Mouse (Mus musculus): Measurements from ENCODE around the gene Txnip.
A peak's percentile ranks its signal among the peaks of the same experiment; 100 is the strongest.

Gene Txnip

DNA sequence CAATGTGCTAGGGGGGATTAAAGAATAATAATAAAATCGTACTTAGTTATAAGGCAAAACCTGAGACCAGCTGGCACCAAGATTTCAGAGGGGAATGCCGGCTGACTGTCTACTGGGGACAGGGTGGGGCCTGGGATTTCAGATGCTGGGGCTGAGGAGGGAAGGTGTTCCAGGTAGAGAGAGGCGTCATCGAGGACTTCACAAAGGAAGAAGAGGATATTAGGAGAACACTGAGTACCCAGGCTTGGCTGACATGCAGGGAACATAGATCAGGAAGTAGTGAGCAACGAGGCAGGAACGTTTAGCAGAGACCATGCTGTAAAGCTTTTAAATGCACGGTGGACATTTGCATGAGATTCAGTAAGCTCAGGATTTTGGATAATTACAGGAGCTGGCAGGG lies 5.9 kb upstream of the Txnip start:
- DNase-seq (ENCODE audit: low spot score), result no peak

DNA sequence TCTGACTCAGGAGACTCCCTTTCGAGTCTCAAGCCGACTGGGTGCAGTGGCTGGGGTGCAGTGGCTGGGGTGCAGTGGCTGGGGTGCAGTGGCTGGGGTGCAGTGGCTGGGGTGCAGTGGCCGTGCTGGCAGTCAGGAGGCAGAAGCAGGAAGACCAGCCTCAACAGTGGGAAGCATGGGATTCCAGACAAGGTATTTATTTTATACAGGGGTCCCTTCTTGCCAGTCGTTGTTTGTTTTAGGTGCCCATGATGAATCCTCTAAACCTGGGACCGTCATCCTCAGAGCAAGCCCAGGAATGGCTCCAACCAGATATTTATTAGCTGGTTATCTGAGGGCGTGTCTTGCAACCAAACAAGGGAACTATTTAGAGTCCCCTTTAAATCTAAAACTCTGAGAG lies 4.2 kb upstream of the Txnip start:
- no peak for DNase-seq (ENCODE audit: low spot score)

DNA sequence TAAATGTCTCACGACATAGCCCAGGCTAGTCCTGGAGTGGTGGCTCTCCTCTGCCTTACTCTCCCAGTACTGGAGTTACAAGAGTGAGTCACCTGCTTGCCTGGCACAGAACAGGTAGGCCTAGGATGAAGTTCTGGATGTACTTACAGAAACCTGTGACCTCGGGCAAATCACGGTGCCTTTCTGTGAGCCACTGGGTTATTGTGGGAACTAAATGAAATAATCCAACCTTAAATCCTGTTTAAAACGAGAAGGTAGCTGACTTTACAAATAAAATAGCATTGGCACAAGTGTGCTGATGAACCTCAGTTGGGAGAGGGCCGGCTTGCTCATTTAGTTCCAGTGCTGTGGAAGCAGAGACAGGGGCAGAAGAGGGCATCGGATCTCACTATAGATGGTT lies 3.5 kb upstream of the Txnip start:
- no peak for DNase-seq (ENCODE audit: low spot score)

DNA sequence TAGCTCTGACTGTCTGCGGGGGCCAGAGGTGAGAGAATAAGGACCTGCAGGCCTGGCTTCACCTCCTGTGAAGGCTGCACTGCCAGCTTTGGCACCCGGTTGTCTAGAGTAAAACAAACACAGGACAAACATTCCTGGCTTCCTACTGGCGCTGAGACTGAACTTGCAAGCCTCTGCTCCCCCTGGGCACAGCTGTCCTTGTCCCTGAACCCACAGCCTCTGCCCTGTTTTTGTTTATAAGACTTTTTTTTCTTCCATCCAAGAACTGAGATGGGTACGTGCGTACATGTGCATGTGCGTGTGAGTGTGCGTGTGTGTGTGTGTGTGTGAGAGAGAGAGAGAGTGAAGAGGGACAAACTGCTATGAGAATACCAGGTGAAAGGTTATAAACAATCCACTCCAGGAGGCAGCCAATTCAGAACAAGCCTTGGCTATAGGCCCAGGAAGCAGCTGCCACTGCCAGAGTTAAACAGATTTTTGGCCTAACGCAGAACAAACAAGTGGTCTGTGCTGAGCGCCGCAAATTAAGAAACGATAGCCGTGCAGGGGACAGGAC lies 2.6 kb upstream of the Txnip start:
- peak; percentile 15 for DNase-seq (ENCODE audit: low spot score)

DNA sequence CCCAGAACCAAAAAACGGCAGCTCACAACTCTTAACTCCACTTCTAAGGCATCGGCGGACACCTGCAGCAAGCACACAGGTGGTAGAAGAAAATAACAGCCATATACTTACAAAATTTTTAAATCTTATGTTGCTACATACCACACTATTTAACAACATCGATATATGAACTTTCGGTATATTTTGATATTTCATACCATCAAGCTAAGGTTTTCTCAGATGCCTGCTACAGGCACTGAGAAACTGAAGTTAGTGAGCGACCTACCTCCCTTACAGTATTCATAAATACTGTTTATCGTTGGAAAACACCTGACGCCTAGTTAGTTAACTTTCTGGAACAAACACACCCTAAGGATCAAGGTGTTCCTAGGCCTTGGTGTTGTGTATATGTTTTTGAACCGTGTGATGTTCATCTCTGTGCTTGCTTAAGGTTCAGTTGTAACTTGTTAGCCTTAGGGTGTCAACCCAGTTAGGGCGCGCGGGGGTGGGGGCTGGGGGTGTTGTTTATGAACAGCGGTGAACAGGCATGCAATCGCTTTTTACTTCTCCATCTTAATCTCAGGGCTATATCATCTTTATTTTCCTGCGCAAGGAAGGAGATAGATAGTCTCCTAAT lies 1.6 kb upstream of the Txnip start:
- DNase-seq (ENCODE audit: low spot score), result no peak

- DNase-seq (ENCODE audit: low spot score), result peak; percentile 58
These were observed 814 bp upstream of the Txnip start for GRCm38 (mm10) chr3:96556651-96557635.

DNA sequence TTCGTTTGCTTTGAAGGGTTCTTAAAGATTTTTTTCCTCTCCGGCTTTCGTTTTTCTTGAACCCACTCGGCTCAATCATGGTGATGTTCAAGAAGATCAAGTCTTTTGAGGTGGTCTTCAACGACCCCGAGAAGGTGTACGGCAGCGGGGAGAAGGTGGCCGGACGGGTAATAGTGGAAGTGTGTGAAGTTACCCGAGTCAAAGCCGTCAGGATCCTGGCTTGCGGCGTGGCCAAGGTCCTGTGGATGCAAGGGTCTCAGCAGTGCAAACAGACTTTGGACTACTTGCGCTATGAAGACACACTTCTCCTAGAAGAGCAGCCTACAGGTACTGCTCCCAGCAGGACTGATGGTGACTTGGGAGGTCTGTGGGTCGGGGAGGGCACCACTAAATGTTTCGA lies 402 bp downstream of the Txnip start:
- peak; percentile 40 for DNase-seq (ENCODE audit: low spot score)

DNA sequence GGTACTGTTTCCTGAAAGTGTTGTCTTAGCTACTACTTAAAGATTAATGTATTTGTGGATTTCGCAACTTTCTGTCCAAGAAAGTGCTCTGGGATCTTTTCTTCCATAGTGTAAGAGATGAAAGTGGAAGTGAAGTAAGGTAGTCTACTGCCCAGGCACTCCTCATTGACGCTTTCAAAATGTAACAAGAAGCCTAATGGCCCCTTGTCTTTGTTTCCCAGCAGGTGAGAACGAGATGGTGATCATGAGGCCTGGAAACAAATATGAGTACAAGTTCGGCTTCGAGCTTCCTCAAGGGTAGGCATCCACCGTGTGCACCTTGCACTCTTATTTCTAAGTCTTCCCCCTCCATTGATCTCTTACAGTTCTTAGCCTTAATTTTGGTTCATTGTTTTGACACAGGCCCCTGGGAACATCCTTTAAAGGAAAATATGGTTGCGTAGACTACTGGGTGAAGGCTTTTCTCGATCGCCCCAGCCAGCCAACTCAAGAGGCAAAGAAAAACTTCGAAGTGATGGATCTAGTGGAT lies 975 bp downstream of the Txnip start:
- peak; percentile 10 for DNase-seq (ENCODE audit: low spot score)

DNA sequence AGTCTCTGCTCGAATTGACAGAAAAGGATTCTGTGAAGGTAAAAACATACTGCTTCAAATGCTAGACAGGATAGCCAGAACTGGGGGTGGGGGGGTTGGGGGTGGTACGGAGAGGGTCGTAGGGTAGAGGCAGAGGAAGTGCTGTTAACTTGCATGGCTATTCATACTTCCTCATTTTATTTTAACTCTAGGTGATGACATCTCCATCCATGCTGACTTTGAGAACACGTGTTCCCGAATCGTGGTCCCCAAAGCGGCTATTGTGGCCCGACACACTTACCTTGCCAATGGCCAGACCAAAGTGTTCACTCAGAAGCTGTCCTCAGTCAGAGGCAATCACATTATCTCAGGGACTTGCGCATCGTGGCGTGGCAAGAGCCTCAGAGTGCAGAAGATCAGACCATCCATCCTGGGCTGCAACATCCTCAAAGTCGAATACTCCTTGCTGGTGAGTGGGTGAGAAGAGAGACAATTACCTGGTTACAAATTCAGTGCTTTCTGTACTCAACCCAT lies 1.7 kb downstream of the Txnip start:
- no peak for DNase-seq (ENCODE audit: low spot score)

DNA sequence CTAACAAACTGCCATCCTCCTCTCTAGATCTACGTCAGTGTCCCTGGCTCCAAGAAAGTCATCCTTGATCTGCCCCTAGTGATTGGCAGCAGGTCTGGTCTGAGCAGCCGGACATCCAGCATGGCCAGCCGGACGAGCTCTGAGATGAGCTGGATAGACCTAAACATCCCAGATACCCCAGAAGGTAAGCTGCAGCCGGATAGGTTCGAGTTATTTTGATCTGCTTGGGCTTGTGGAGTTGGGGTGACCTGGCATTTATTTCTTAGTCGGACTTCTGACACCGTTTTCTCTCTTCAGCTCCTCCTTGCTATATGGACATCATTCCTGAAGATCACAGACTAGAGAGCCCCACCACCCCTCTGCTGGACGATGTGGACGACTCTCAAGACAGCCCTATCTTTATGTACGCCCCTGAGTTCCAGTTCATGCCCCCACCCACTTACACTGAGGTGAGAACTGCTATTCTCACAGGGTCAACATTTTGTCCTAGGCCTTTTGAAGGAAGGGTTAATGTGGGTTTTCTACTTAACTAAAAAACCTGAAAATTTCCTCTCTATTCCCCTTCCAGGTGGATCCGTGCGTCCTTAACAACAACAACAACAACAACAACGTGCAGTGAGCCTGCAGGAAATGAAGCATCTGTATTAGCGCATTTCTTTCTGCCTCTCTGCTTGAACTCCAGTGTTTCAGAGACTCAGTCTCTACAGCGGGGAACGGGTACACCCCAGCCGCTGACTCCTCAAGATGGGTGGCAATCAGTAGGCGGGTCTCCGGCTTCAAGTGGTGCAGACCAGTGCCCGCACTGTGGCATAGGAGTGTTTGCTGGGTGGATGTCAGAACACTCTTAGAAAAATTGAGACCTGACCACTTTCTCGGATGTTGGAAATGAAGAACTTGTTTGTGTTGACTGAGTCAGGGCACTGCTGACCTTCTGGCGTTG lies 2.4 kb downstream of the Txnip start:
- no peak for DNase-seq (ENCODE audit: low spot score)

- DNase-seq (ENCODE audit: low spot score), result no peak
These were observed 3.3 kb downstream of the Txnip start for GRCm38 (mm10) chr3:96560881-96561668.

DNA sequence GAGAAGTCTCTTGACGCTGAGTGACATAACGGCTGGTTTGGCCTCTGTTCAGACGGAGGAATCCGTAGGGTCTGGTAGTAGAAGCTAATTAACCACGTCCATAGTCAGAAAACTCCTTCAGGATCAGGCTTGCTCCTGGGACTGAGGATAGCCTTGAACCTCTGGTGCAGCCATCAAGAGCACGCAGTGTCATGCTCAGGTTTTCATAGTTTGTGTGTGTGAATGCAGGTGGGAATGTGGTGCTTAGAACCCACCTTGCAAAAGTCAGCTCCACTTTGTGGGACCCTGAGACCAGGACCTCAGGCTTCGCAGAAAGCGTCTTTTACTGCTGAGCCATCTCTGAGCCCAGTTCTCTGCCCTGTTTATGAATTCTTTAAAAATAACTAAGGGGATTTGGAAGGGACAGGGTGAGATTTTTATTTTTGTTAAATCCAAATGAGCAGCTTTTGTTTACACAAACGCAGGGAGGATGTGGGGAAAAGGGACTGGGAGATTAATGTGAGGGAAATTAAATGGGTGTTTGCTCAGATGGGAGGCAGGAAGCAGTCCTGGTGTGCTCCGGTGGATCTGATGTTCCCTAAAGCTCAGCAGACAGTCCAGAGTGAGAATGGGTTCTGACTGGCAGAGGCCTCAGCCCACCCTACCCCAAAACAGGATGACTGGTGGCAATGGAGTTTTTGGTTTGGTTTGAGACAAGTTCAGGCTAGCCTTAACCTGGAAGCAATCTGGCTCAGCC lies 4.4 kb downstream of the Txnip start:
- DNase-seq (ENCODE audit: low spot score), result no peak

DNA sequence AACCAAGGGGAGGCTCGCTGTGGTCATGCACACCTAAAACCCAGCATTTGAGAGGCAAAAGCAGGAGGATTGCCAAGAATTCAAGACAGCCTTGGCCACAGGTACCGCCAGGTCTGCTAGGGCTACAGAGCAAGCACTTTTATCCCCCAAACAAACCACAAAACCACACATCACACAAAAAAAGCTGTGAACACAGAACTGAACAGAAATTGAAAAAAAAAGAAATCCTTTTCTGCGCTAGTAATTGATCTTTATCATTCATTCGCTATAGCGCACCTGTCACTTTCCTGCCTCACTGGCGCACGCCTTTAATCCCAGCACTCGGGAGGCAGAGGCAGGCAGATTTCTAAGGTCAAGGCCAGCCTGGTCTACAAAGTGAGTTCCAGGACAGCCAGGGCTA lies 5.5 kb downstream of the Txnip start:
- DNase-seq (ENCODE audit: low spot score), result no peak

GRCm38 (mm10) chr3:96563911-96564632 lies 6.3 kb downstream of the Txnip start:
- DNase-seq (ENCODE audit: low spot score), result no peak

DNA sequence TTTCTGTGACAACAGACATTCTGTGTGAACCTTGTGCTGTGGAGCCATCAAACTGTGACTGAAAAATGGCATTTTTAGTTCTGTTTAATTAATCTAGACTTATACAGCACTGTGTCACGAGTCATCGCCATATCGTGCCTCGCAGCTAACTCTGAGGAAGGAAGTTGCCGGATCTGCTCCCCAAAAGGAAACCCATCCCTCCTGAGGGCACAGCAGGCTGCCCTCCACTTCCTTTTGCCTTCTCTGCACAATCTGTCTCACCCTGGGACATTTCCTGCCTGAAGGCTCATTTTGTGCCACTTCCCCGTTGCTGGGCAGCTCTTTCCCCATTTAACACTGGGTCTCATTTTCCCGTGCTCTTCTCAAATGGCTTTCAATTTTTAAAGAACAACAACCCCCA lies 6.9 kb downstream of the Txnip start:
- no peak for DNase-seq (ENCODE audit: low spot score)

DNA sequence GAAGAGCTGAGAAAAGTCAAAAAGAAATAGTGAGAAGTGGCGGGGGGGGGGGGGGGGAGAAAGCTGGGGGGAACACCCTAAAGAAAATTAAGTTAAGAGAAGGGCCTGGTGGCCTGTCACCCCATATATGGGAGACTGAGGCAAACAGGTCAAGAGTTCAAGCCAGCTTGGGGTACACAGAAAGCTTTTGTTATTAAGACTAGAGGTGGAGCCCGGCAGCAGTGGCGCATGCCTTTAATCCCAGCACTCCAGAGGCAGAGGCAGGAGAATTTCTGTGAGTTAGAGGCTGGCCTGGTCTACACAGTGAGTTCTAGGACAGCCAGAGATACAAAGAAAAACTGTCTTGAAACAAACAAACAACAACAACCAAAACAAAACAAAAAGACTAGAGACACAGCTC lies 7.3 kb downstream of the Txnip start:
- no peak for DNase-seq (ENCODE audit: low spot score)

GRCm38 (mm10) chr3:96566661-96567450 lies 9.1 kb downstream of the Txnip start:
- DNase-seq (ENCODE audit: low spot score), result no peak

DNA sequence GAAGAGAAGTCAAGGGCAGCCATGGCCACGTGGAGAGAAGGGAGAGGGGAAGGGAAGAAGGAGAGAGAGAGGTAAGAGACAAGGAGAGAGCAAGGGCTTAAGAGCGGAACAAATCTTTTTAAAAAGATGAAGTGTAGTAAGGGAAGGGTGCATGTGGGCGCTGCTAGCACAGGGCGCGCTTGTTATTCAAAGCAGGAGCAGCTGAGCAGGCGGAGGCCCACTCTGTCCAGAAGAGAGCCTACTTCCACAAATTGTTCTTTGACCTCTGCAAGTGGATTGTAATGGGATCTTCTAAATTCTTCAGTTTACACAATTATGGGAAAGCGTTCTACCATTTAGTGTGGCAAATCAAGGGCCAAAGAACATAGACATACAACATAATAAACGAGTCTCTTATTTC lies 10.8 kb downstream of the Txnip start:
- DNase-seq (ENCODE audit: low spot score), result no peak

GRCm38 (mm10) chr3:96569506-96569905 lies 11.7 kb downstream of the Txnip start:
- DNase-seq (ENCODE audit: low spot score), result no peak

Measured in embryo, embryonic 10.5 days (tissue).